Mouse (Mus musculus): Measurements from ENCODE around the gene Gm28308.

DNA sequence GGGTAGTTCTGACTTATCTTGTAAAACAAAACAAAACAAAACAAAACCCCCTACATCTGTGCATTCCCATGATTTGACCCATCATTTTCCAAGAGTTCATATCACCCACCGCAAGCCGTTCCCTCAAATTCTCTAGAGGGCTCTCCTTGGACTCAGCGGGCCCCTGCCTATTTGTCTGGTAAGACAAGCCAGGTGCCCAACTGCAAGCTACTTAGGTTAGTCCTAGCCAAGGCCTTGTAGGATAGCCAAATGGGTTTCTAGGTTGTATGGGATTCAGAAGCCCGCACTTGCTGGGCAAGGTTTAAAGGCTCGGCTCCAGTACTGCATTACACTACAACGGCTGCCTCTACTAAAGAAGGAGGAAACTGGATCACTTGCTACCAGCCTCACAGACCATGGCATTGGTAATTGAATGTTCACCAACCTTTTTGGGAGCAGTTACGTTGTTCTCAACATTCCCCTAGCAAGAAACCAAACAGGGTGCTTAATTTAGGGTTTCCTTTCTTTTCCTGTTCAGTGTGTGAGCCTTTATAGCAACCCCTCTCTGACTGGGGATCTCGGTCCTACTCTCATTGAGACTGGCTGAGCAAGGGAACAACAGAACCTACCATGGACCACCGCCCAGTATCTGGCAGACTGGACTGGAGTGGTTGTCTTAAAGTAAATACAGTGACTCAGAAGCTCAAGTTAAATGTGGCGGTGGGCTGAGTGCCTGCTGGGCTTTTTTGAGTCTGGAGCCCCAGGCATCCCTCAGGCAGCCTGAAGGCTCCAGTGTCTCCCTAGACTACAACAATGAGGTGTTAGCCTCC, 24.4 kb upstream of the Gm28308 start:
- TF ChIP-seq TAL1 (IDR thresholded peaks at IDR 0.05; ENCODE audit: low read length) (no peak), GATA1 (IDR thresholded peaks at IDR 0.05; ENCODE audit: low read length) (no peak)
